ENCODE assay signal across 8 mouse cellular contexts in the genomic region with DNA sequence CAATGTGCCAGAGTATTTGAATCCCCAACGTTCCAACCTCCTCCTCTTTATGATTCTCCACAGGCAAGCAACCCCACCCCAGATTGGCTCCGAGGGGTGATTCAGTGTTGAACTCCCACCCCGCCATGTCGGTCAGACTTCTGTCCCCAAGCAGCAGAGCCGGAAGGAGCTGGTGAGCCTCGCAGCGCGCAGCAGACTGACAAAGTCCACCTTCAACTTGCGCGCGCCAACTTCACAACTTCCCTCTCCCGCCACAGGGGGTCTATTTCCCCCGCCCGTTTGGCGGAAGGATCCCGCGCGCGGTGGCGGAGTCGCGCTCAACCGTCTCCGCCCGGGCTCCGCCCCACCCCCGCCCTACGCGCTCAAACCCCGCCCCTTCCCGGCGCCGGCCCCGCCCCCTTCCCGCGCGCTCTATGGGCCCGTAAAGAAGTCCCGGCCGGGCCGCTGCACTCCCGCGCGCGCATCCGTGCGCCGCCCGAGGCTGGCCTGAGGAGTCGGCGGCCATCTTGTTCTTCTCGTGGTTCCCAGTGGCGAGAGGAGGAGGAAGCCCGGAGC. TPM values are rescaled to one million over a fixed set of nuclear protein-coding genes. Genes with fewer than 3 reads are reported as not detected.
DNase-seq lines count a peak whose midpoint lies in the region; ATAC-seq and TF ChIP-seq lines count a peak whose summit lies in the region.

A gene (plus strand): TSS at position 452 of the 555 bp plus-strand sequence.

- ATAC-seq in embryonic facial prominence, embryonic 15.5 days (ENCODE audit: insufficient number of reproducible peaks, low FRiP score, low TSS enrichment, low read depth): peak; percentile 93
- ATAC-seq in kidney, embryonic 15.5 days (replicated peaks; ENCODE audit: low FRiP score): peak; percentile 95
- ATAC-seq in liver, embryonic 11.5 days (replicated peaks; ENCODE audit: low FRiP score): peak; percentile 91
- peak; percentile 92 for ATAC-seq in stomach, embryonic 14.5 days (ENCODE audit: insufficient number of reproducible peaks, insufficient read depth, low FRiP score, low read depth)

- WGBS in bone marrow, adult 2 months: under 1% methylated on average over 54 of the region's 54 CpGs
- under 1% methylated on average over 47 of the region's 54 CpGs for WGBS in embryonic facial prominence, embryonic 15.5 days
- under 1% methylated on average over 53 of the region's 54 CpGs for WGBS in heart, embryonic 10.5 days
- WGBS in kidney, embryonic 15.5 days: 1% methylated on average over 52 of the region's 54 CpGs
- WGBS in liver, embryonic 11.5 days: 1% methylated on average over 46 of the region's 54 CpGs
- 1% methylated on average over 53 of the region's 54 CpGs for WGBS in stomach, embryonic 14.5 days

- no peaks in the 10 kb centered on the region for H3K9me3 ChIP-seq in embryonic facial prominence, embryonic 15.5 days (replicated peaks)
- no peaks in the 10 kb centered on the region for H3K9me3 ChIP-seq in heart, embryonic 10.5 days
- no peaks in the 10 kb centered on the region for H3K9me3 ChIP-seq in kidney, embryonic 15.5 days (replicated peaks)
- no peaks in the 10 kb centered on the region for H3K9me3 ChIP-seq in liver, embryonic 11.5 days (ENCODE audit: control insufficient read depth, low read length)
- no peaks in the 10 kb centered on the region for H3K9me3 ChIP-seq in stomach, embryonic 14.5 days (ENCODE audit: control insufficient read depth, low read depth, low read length)

- H3K36me3 ChIP-seq in embryonic facial prominence, embryonic 15.5 days: peaks cover 6% of the 10 kb centered on the region; the same call in 1 of the 2 replicates
- peaks cover 32% of the 10 kb centered on the region for H3K36me3 ChIP-seq in heart, embryonic 10.5 days
- peaks cover 24% of the 10 kb centered on the region for H3K36me3 ChIP-seq in kidney, embryonic 15.5 days
- H3K36me3 ChIP-seq in liver, embryonic 11.5 days (ENCODE audit: control insufficient read depth, insufficient read depth, low read length): peaks cover 16% of the 10 kb centered on the region
- peaks cover 9% of the 10 kb centered on the region; the same call in 1 of the 2 replicates for H3K36me3 ChIP-seq in stomach, embryonic 14.5 days (ENCODE audit: control insufficient read depth, insufficient read depth, low read length)

- peak; percentile 97 for DNase-seq in A20 (ENCODE audit: low read depth, low spot score)
- DNase-seq in heart, embryonic 10.5 days (ENCODE audit: low spot score): peak; percentile 97
- DNase-seq in liver, embryonic 11.5 days (ENCODE audit: low spot score): peak; percentile 96
- peak; percentile 94 for DNase-seq in naive thymus-derived CD4-positive, alpha-beta T cell, adult 2 months (ENCODE audit: low read depth)

- peak within 1 kb of the TSS; percentile 93 for H3K4me3 ChIP-seq in bone marrow, adult 2 months (replicated peaks; ENCODE audit: control insufficient read depth, low read depth, low read length)
- peak within 1 kb of the TSS; percentile 85 for H3K4me3 ChIP-seq in embryonic facial prominence, embryonic 15.5 days (replicated peaks)
- peak within 1 kb of the TSS; percentile 69 for H3K4me3 ChIP-seq in heart, embryonic 10.5 days
- H3K4me3 ChIP-seq in kidney, embryonic 15.5 days (replicated peaks): peak within 1 kb of the TSS; percentile 63
- H3K4me3 ChIP-seq in liver, embryonic 11.5 days (ENCODE audit: low read depth, low read length): peak within 1 kb of the TSS; percentile 86
- H3K4me3 ChIP-seq in stomach, embryonic 14.5 days (ENCODE audit: low read depth, low read length): peak within 1 kb of the TSS; percentile 97

- no peaks in the 10 kb centered on the region for H3K27me3 ChIP-seq in embryonic facial prominence, embryonic 15.5 days
- H3K27me3 ChIP-seq in heart, embryonic 10.5 days (ENCODE audit: insufficient read depth, poor library complexity, severe bottlenecking): no peaks in the 10 kb centered on the region
- H3K27me3 ChIP-seq in kidney, embryonic 15.5 days: no peaks in the 10 kb centered on the region
- no peaks in the 10 kb centered on the region for H3K27me3 ChIP-seq in liver, embryonic 11.5 days (replicated peaks; ENCODE audit: control insufficient read depth, insufficient read depth, low read length)
- no peaks in the 10 kb centered on the region for H3K27me3 ChIP-seq in stomach, embryonic 14.5 days (ENCODE audit: control insufficient read depth, insufficient read depth, low read length)

- peak; percentile 82 for TF ChIP-seq POLR2A in bone marrow, adult 2 months (IDR thresholded peaks at IDR 0.05; ENCODE audit: borderline replicate concordance, control insufficient read depth, low read depth, low read length)

- peak within 1 kb of the TSS; percentile 88 for H3K9ac ChIP-seq in embryonic facial prominence, embryonic 15.5 days
- H3K9ac ChIP-seq in kidney, embryonic 15.5 days: peak within 1 kb of the TSS; percentile 77
- H3K9ac ChIP-seq in liver, embryonic 11.5 days (ENCODE audit: low read depth, low read length): peak within 1 kb of the TSS; percentile 98
- H3K9ac ChIP-seq in stomach, embryonic 14.5 days (replicated peaks; ENCODE audit: low read depth, low read length): peak within 1 kb of the TSS; percentile 95

- H3K4me2 ChIP-seq in embryonic facial prominence, embryonic 15.5 days (replicated peaks): peak within 1 kb of the TSS; percentile 65
- peak within 1 kb of the TSS; percentile 83 for H3K4me2 ChIP-seq in kidney, embryonic 15.5 days
- peak within 1 kb of the TSS; percentile 89 for H3K4me2 ChIP-seq in liver, embryonic 11.5 days
- H3K4me2 ChIP-seq in stomach, embryonic 14.5 days (replicated peaks; ENCODE audit: low read depth, low read length): peak within 1 kb of the TSS; percentile 78

- H3K4me1 ChIP-seq in bone marrow, adult 2 months (ENCODE audit: control insufficient read depth, insufficient read depth, low read length): peaks cover 5% of the 10 kb centered on the region
- H3K4me1 ChIP-seq in embryonic facial prominence, embryonic 15.5 days: peaks cover 52% of the 10 kb centered on the region
- peaks cover 65% of the 10 kb centered on the region for H3K4me1 ChIP-seq in heart, embryonic 10.5 days
- H3K4me1 ChIP-seq in kidney, embryonic 15.5 days: peaks cover 66% of the 10 kb centered on the region
- H3K4me1 ChIP-seq in liver, embryonic 11.5 days (replicated peaks; ENCODE audit: control insufficient read depth, insufficient read depth, low read length): peaks cover 35% of the 10 kb centered on the region
- H3K4me1 ChIP-seq in stomach, embryonic 14.5 days (ENCODE audit: control insufficient read depth, insufficient read depth, low read length): peaks cover 29% of the 10 kb centered on the region

- peak within 1 kb of the TSS; percentile 88 for H3K27ac ChIP-seq in bone marrow, adult 2 months (ENCODE audit: control insufficient read depth, insufficient read depth, low read depth, low read length, poor library complexity)
- H3K27ac ChIP-seq in embryonic facial prominence, embryonic 15.5 days (replicated peaks): peak within 1 kb of the TSS; percentile 91
- H3K27ac ChIP-seq in heart, embryonic 10.5 days: peak within 1 kb of the TSS; percentile 95
- peak within 1 kb of the TSS; percentile 94 for H3K27ac ChIP-seq in kidney, embryonic 15.5 days
- H3K27ac ChIP-seq in liver, embryonic 11.5 days (ENCODE audit: low read depth, low read length): peak within 1 kb of the TSS; percentile 77
- H3K27ac ChIP-seq in stomach, embryonic 14.5 days (ENCODE audit: low read length): peak within 1 kb of the TSS; percentile 83

- TF ChIP-seq CTCF in bone marrow, adult 2 months (IDR thresholded peaks at IDR 0.05; ENCODE audit: control insufficient read depth, insufficient read depth, low read length): peak; percentile 31; the same call in 1 of the 2 replicates

RNA-seq across cellular contexts. Expression of the gene that starts here (rescaled TPM):
- polyA plus RNA-seq in bone marrow, adult 2 months (2011; ENCODE audit: insufficient read depth, insufficient read length, low replicate concordance, missing spikeins): 221 and 312 TPM in 2 replicates
- 235 and 238 TPM in 2 replicates for polyA plus RNA-seq in embryonic facial prominence, embryonic 15.5 days (2015; fragmentation: Nextera tagmentation; extraction: Ambion mirVana)
- 243 and 295 TPM in 2 replicates for polyA plus RNA-seq in heart, embryonic 10.5 days (2016; fragmentation: Nextera tagmentation; extraction: Ambion mirVana)
- 257 and 264 TPM in 2 replicates for polyA plus RNA-seq in kidney, embryonic 15.5 days (2015; fragmentation: Nextera tagmentation; extraction: Ambion mirVana)
- polyA plus RNA-seq in liver, embryonic 11.5 days (2014; fragmentation: Nextera tagmentation; extraction: Ambion mirVana): 276 and 285 TPM in 2 replicates
- polyA plus RNA-seq in stomach, embryonic 14.5 days (2014; fragmentation: Nextera tagmentation; extraction: Ambion mirVana): 221 and 234 TPM in 2 replicates

Comparison
In these comparisons a context has a peak if more than half of its experiments do, and no peak if none do; other contexts are left out.
1. Peak in every context shown above with its lines: DNase-seq, ATAC-seq, H3K4me3 ChIP-seq and H3K27ac ChIP-seq.